Mouse (Mus musculus) cerebellum, adult 11 months (tissue): ENCODE data around the gene Neurl3.
A peak's percentile ranks its signal among the peaks of the same experiment; 100 is the strongest.

ENCODE experiments used
- DNase-seq: peaks from one replicate; pipeline ENCODE4 v3.0.0; 2022

Neurl3 gene

GRCm38 (mm10) chr1:36274455-36274854 is at the start of gene Neurl3:
Neurl3 (minus strand) TSS chr1:36274679.
- DNase-seq: no peak

- DNase-seq: no peak
Measured at GRCm38 (mm10) chr1:36323746-36324448, 49.4 kb upstream of the Neurl3 start.

- no peak for DNase-seq
Measured at GRCm38 (mm10) chr1:36323076-36323475, 48.6 kb upstream of the Neurl3 start.

- DNase-seq: no peak
Measured at GRCm38 (mm10) chr1:36321829-36322573, 47.5 kb upstream of the Neurl3 start.

- DNase-seq: no peak
Measured at GRCm38 (mm10) chr1:36321164-36321563, 46.7 kb upstream of the Neurl3 start.

GRCm38 (mm10) chr1:36315776-36316100 is 41.3 kb upstream of the Neurl3 start:
- no peak for DNase-seq

- DNase-seq: no peak
Measured at GRCm38 (mm10) chr1:36314959-36315775, 40.7 kb upstream of the Neurl3 start.

GRCm38 (mm10) chr1:36309498-36309901 is 35.0 kb upstream of the Neurl3 start:
- DNase-seq: no peak

- DNase-seq: no peak
Measured at GRCm38 (mm10) chr1:36308966-36309475, 34.5 kb upstream of the Neurl3 start.

- DNase-seq: no peak
Measured at GRCm38 (mm10) chr1:36308451-36308901, 34.0 kb upstream of the Neurl3 start.

GRCm38 (mm10) chr1:36307495-36308280 is 33.2 kb upstream of the Neurl3 start, which contains the start of gene Arid5a:
Arid5a (plus strand) TSS chr1:36307733.
- peak; percentile 82 for DNase-seq

- no peak for DNase-seq
Measured at GRCm38 (mm10) chr1:36307121-36307494, 32.6 kb upstream of the Neurl3 start.

GRCm38 (mm10) chr1:36306120-36306519 is 31.6 kb upstream of the Neurl3 start:
- DNase-seq: no peak

- DNase-seq: no peak
Measured at GRCm38 (mm10) chr1:36304764-36305163, 30.3 kb upstream of the Neurl3 start.

- peak; percentile 51 for DNase-seq
Measured at GRCm38 (mm10) chr1:36303381-36304320, 29.2 kb upstream of the Neurl3 start.

GRCm38 (mm10) chr1:36302957-36303356 is 28.5 kb upstream of the Neurl3 start:
- no peak for DNase-seq

GRCm38 (mm10) chr1:36302273-36302672 is 27.8 kb upstream of the Neurl3 start:
- no peak for DNase-seq

GRCm38 (mm10) chr1:36300486-36300885 is 26.0 kb upstream of the Neurl3 start:
- no peak for DNase-seq

- no peak for DNase-seq
Measured at GRCm38 (mm10) chr1:36299676-36300075, 25.2 kb upstream of the Neurl3 start.

- DNase-seq: no peak
Measured at GRCm38 (mm10) chr1:36299126-36299525, 24.6 kb upstream of the Neurl3 start.

GRCm38 (mm10) chr1:36298107-36298506 is 23.6 kb upstream of the Neurl3 start:
- DNase-seq: no peak
